Mouse (Mus musculus): ENCODE measurements around the gene Gimap9. TPM values are rescaled to one million over a fixed set of nuclear protein-coding genes. Genes with fewer than 3 reads are reported as not detected.
A peak's percentile ranks its signal among the peaks of the same experiment; 100 is the strongest.
"Not testable (repeated sequence)": the region's sequence is repeated elsewhere in the genome, so short reads cannot be mapped to it uniquely, and the experiment has no call there.

Gimap9 gene
- total RNA-seq, 4 experiments from 2014 or later = 0.36 to 1.0 (median 0.45) TPM

GRCm38 (mm10) chr6:48664750-48665149 lies 11.2 kb upstream of the Gimap9 start:
- DNase-seq (ENCODE audit: low spot score in 2 of 2) = no peak

GRCm38 (mm10) chr6:48665471-48665870 lies 10.5 kb upstream of the Gimap9 start:
- no peak for DNase-seq (ENCODE audit: low spot score in 2 of 2)

DNA sequence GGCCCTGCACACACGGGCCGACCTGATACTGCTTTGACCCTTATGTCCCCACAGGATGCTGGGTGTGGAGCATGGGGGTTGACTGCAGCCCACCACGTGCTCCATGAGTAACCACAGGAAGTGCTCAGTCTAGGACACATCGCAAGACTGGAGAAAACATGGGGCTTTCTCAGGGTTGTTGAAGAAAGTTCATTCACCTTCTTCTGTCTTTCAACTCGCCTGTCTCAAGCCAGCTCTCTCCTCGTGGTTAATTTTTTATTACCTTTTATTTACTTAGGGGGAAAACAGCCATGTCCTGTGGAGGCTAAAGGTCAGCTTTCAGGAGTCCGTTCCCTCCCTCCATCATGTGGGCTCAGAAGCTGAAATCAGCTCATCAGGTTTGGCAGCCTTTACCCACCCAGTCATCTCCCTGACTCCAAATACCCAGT lies 9.8 kb upstream of the Gimap9 start:
- DNase-seq (ENCODE audit: low spot score in 2 of 2) = no peak

DNA sequence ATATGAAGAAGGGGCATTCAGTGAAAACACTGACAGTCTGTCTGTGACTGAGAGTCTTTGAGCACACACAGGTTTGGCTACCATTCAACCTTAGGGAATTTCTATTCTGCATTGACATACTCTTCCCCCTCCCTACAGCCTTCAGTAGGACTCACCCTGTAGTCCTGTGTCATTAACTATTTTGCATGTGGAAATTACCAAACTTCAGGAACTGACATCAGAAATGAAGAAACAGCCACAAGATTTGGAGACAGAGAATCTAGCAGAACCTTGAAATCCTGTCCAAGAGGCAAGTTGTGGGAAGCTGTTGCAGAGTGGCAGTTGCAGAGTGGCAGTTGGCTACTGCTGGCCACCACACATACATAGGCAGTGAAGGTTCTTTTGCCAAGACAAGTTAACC lies 7.9 kb upstream of the Gimap9 start:
- DNase-seq (ENCODE audit: low spot score in 2 of 2) = no peak

GRCm38 (mm10) chr6:48669446-48669969 lies 6.4 kb upstream of the Gimap9 start:
- no peak for DNase-seq (ENCODE audit: low spot score in 2 of 2)

DNA sequence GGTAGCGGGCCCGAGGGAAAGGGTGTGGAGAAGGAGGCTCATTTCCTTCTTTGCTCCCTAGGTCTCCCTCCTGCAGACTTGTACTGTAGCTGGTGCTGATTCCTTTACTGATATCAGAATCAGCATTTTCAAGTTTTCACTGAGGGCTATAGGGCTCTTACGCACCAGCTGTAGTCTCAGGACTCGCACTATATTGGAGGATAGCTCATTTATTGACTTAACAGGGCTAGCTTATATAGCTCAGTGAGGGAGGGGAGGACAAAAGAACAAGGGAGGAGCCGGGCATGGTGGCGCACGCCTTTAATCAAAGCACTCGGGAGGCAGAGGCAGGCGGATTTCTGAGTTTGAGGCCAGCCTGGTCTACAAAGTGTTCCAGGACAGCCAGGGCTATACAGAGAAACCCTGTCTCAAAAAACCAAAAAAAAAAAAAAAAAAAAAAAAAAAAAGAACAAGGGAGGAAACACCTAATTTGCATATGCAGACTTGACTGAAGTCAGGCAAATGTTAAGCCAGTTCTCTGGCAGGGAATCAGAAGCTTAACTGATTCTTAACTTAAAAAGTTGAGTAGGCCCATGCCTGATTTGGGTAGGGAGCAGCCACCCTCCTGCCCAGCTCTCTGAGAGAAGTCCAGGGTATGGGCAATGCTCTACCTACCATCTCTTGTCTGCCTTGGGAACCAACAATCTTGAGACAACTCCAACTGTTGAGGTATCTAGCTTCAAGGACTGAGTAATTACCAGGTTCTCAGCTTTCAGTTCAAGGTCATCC lies 1.5 kb upstream of the Gimap9 start:
- DNase-seq (ENCODE audit: low spot score in 2 of 2) = no peak

DNA sequence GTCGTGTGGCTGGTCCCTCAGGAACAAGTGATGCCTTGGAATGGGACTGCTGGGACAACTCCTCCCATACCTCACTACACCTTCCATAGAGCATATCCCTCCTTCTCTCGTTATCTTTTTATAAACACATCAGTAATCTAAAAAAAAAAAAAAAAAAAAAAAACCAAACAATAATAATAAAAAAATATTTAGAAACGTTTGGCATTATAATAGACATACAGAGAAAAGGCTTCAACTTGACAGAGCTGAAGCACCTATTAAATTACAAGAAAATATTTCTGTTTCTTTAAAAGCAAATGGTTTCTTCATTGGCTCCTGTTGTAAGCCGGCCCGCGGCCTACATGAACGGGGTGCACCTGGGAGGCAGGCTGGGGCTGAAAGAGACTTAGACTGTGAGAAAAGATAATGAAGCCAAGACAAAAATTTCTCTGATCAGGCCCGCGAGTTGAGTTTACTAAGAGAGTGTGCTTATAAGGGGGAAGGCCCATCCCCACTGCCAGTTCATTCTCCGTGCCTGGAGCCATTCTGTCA lies 464 bp upstream of the Gimap9 start:
- DNase-seq (ENCODE audit: low spot score in 2 of 2) = no peak

GRCm38 (mm10) chr6:48676860-48677415 lies 1.0 kb downstream of the Gimap9 start:
- DNase-seq (ENCODE audit: low spot score in 2 of 2) = no peak

- DNase-seq (ENCODE audit: low spot score in 2 of 2) = no peak
Observed at GRCm38 (mm10) chr6:48677492-48678345, 1.8 kb downstream of the Gimap9 start.

DNA sequence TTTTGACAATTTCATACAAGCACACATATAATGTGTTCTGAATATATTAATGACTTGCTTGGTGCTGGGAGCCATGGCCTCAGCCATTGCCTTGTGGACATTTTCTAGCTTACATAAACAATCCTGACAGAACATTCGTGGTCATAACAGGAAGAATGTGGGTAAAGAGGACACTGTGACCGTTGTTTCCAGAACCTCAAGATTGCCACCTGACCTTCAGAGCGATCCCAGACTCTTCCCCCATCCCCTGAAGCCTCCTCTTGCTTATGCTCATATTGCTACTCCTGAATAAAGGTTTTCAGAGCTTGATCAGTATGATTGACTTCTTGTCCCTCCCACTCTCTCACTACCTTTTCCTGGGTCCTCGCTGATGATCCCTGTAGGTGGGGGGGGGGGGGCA lies 2.5 kb downstream of the Gimap9 start:
- no peak for DNase-seq (ENCODE audit: low spot score in 2 of 2)

DNA sequence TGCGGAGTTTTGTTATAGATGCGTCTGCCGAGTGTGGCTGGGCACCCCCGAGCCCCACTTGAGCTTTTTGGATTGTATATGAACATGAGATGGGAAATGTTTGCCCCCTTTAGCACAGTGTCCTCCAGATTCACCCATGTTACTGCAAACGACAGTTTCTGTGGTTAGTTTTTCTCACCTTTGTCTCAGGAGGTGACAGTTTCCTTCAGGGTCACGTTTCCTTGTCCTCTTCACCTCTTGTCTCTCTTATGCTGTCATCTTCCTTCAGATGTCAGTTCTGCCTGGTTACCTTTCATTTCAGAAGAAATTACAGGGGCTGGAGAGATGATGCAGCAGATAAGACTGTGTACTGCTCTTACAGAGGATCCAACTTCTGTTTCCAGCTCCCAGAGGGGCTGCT lies 3.8 kb downstream of the Gimap9 start:
- DNase-seq (ENCODE audit: low spot score in 2 of 2) = no peak

DNA sequence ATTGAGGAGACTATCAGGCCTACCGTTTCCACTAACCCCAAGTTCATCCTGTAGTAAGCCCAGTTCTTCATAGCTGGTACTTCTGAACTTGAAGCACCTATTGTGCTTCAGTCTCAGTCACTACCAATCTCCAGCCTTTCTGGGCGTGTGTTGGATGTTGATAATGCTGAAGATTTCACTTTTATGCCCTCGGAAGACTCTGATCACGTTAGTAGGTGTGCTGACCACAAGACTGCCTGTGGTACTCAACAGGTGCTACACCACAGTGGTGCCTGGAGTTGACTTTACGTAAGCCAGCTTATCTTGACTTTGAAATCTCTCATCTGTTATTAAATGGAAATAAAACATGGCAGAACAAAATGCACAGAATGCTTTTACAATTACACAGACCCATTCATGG lies 4.5 kb downstream of the Gimap9 start:
- no peak for DNase-seq (ENCODE audit: low spot score in 2 of 2)

GRCm38 (mm10) chr6:48681472-48682090 lies 5.7 kb downstream of the Gimap9 start:
- DNase-seq (ENCODE audit: low spot score in 2 of 2) = no peak

DNA sequence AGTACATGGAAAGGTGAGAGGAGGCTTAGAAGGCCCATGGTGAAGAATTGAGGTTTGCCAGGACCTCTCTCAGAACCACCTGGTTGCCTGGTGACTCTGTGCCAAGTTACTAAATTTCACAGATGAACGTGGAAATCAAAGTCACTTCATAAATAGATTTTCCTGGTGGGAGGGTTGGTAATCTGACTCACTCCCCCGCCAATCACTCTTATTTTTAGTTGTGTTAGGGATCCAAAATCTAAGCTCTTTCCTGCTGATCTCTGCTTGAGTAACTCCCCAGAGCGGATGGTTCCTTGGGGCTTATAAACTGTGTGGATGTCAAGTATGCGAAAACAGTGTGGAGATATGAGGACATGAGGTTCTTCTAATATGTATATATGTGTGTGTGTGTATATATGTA lies 6.3 kb downstream of the Gimap9 start:
- DNase-seq (ENCODE audit: low spot score in 2 of 2) = peak in 1 of 2 experiments; percentile 12

GRCm38 (mm10) chr6:48683263-48683821 lies 7.4 kb downstream of the Gimap9 start:
- DNase-seq (ENCODE audit: low spot score in 2 of 2) = not testable (repeated sequence)

DNA sequence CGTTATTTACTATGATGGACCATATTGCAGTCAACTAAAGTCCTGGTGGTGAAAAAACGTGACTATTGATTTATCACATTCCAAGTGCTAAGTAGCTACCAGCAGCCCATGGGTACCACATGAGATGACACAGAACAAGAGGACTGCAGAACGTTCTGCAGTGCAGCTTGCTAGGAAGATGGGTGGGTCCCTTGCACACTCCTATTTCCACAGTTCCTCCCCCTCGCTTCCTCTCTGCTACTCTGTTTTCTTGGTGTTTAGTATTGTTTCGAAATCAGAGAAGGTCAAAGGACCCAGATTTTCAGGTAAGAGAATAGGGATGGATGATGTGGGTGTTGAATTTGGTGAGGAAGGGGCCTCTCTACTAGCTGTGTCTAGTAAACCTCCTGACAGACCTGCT lies 8.4 kb downstream of the Gimap9 start, which contains the start of gene Gimap4:
Gimap4 (plus strand) TSS at position 231 of the 400 bp plus-strand sequence.
- no peak for DNase-seq (ENCODE audit: low spot score in 2 of 2)

DNA sequence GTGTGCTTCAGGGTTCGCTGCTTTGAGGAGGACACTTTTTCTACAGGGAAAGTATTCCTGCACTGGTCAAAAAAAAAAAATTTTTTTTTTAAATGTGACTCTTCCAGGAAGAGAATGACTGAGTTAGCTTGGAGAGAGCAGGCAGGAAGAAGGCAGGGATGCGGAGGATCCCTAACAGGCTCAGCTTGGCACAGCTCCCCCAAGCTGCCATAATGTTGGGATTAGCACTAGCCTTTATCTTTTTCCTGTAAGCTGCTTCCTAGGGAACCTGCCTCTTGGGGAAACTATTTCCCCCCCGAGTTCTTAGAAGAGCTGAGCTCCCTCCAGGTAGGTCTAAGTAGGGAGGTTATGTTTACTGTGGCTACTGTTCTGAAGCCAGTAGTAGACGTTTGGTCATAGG lies 8.9 kb downstream of the Gimap9 start:
- no peak for DNase-seq (ENCODE audit: low spot score in 2 of 2)

- DNase-seq (ENCODE audit: low spot score in 2 of 2) = no peak
Observed at GRCm38 (mm10) chr6:48685251-48685650, 9.3 kb downstream of the Gimap9 start.

- DNase-seq (ENCODE audit: low spot score in 2 of 2) = no peak
Observed at GRCm38 (mm10) chr6:48685694-48686665, 10.1 kb downstream of the Gimap9 start.

GRCm38 (mm10) chr6:48687077-48687476 lies 11.1 kb downstream of the Gimap9 start:
- DNase-seq (ENCODE audit: low spot score in 2 of 2) = no peak

Data from left cerebral cortex, adult 8-10 months (tissue).